17 mouse cellular contexts compared by ENCODE assay signal in the genomic region with DNA sequence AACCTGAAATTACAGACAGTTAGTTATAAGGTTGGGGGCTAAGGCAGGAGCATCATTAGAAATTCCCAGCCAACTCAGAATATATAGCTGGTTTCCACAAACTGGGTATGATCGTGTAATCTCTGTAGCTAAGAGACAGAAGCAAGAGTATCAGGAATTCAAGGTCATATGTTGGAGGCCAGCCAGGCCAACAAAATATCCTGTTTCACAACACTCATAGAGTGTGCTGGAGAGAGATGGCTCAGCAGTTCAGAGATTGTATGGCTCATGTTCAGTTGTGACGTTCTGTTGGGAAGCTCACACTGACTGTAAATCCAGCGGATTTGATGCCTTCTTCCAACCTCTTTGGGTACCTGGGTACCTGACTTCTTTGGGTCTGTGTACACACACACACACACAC. TPM values are rescaled to one million over a fixed set of nuclear protein-coding genes. Genes with fewer than 3 reads are reported as not detected.
DNase-seq lines count a peak whose midpoint lies in the region; ATAC-seq lines count a peak whose summit lies in the region.
"Had no signal": no experiment of that assay in that cellular context is flagged by ENCODE, and none has a peak within 500 bp of the region (broad histone marks: within the 10 kb centered on the region; RNA-seq: fewer than 3 reads in every experiment).

No protein-coding gene starts in this region.

- peaks cover 8% of the 10 kb centered on the region for H3K36me3 ChIP-seq in liver, embryonic 16.5 days (ENCODE audit: control insufficient read depth, insufficient read depth)
- peaks cover 14% of the 10 kb centered on the region for H3K36me3 ChIP-seq in liver, embryonic 12.5 days
- peaks cover 13% of the 10 kb centered on the region for H3K36me3 ChIP-seq in hindbrain, embryonic 10.5 days

- ATAC-seq in liver, embryonic 16.5 days (ENCODE audit: low read depth) = 0 out of 2 replicates have a peak, but pooled peaks have one; percentile 25
- no peak for ATAC-seq in liver, embryonic 12.5 days
- peak; percentile 8; the same call in 1 of the 2 replicates for ATAC-seq in megakaryocyte, adult 5-6 weeks (ENCODE audit: poor library complexity, severe bottlenecking)

- H3K27me3 ChIP-seq in liver, embryonic 16.5 days (ENCODE audit: control insufficient read depth, insufficient read depth, low read depth, low read length) = no peaks in the 10 kb centered on the region
- H3K27me3 ChIP-seq in liver, embryonic 12.5 days (replicated peaks) = no peaks in the 10 kb centered on the region
- H3K27me3 ChIP-seq in hindbrain, embryonic 10.5 days (ENCODE audit: insufficient read depth, poor library complexity, severe bottlenecking) = no peaks in the 10 kb centered on the region
- H3K27me3 ChIP-seq: hindbrain, embryonic 13.5 days; liver, embryonic 13.5 days; megakaryocyte, embryonic 14.5 days; neural tube, embryonic 13.5 days had no signal

- H3K9ac ChIP-seq in liver, embryonic 16.5 days (ENCODE audit: low read depth, low read length) = no peak overlapping the region
- no peak overlapping the region for H3K9ac ChIP-seq in liver, embryonic 12.5 days
- H3K9ac ChIP-seq: hindbrain, embryonic 13.5 days; liver, embryonic 13.5 days; neural tube, embryonic 13.5 days had no signal

- H3K9me3 ChIP-seq in liver, embryonic 16.5 days (replicated peaks; ENCODE audit: control insufficient read depth, low read length) = no peaks in the 10 kb centered on the region
- no peaks in the 10 kb centered on the region for H3K9me3 ChIP-seq in liver, embryonic 12.5 days (replicated peaks)
- no peaks in the 10 kb centered on the region for H3K9me3 ChIP-seq in hindbrain, embryonic 10.5 days
- H3K9me3 ChIP-seq: G1E; hindbrain, embryonic 13.5 days; liver, embryonic 13.5 days; megakaryocyte, embryonic 14.5 days; neural tube, embryonic 13.5 days had no signal

- no peak overlapping the region for H3K4me2 ChIP-seq in liver, embryonic 16.5 days (ENCODE audit: low read depth, low read length)
- H3K4me2 ChIP-seq in liver, embryonic 12.5 days = no peak overlapping the region
- H3K4me2 ChIP-seq: heart, embryonic 11.5 days; hindbrain, embryonic 13.5 days; liver, embryonic 13.5 days; neural tube, embryonic 13.5 days had no signal

- H3K4me3 ChIP-seq in liver, embryonic 16.5 days (ENCODE audit: low read depth, low read length) = no peak overlapping the region
- H3K4me3 ChIP-seq in liver, embryonic 12.5 days = no peak overlapping the region
- H3K4me3 ChIP-seq in hindbrain, embryonic 10.5 days = no peak overlapping the region
- H3K4me3 ChIP-seq: hindbrain, embryonic 13.5 days; liver, embryonic 13.5 days; megakaryocyte, embryonic 14.5 days; neural tube, embryonic 13.5 days had no signal

- 60% methylated on average over 3 of the region's 3 CpGs for WGBS in liver, embryonic 16.5 days (ENCODE audit: insufficient replicate concordance)
- 65% methylated on average over 3 of the region's 3 CpGs for WGBS in liver, embryonic 12.5 days (ENCODE audit: insufficient replicate concordance)
- 82% methylated on average over 3 of the region's 3 CpGs for WGBS in hindbrain, embryonic 10.5 days

- H3K4me1 ChIP-seq in liver, embryonic 16.5 days (ENCODE audit: control insufficient read depth, low read depth, low read length) = peaks cover 21% of the 10 kb centered on the region
- peaks cover 35% of the 10 kb centered on the region for H3K4me1 ChIP-seq in liver, embryonic 12.5 days
- H3K4me1 ChIP-seq in hindbrain, embryonic 10.5 days (replicated peaks) = peaks cover 26% of the 10 kb centered on the region

- peak; percentile 46 for DNase-seq in gastrocnemius, adult 18-20 months (ENCODE audit: low spot score)
- DNase-seq in gastrocnemius, postnatal 25 days = no peak
- peak; percentile 76 for DNase-seq in adrenal gland, adult 8-10 months
- DNase-seq in frontal cortex, postnatal 36 days (ENCODE audit: low spot score in 2 of 2) = no peak
- DNase-seq in hindbrain, embryonic 10.5 days (ENCODE audit: low spot score) = no peak
- DNase-seq: cerebellum, postnatal 10 days; kidney, adult 11 months; liver, embryonic 13.5 days; thymus, adult 18-20 months had no signal

- peak overlapping the region; percentile 67 for H3K27ac ChIP-seq in liver, embryonic 16.5 days (ENCODE audit: low read length)
- no peak overlapping the region for H3K27ac ChIP-seq in liver, embryonic 12.5 days
- no peak overlapping the region for H3K27ac ChIP-seq in hindbrain, embryonic 10.5 days
- H3K27ac ChIP-seq: hindbrain, embryonic 13.5 days; liver, embryonic 13.5 days; neural tube, embryonic 13.5 days had no signal

RNA-seq across cellular contexts. Expression of a gene that starts 2.7 kb away (rescaled TPM):
- 100 to 1,000 TPM; 385 to 425 TPM for total RNA-seq in gastrocnemius, adult 18-20 months (2021)
- 100 to 1,000 TPM; 361 to 390 TPM for total RNA-seq in gastrocnemius, postnatal 25 days (2021)
- polyA plus RNA-seq in liver, embryonic 16.5 days (2015; fragmentation: Nextera tagmentation; extraction: Ambion mirVana) = 531 and 598 TPM in 2 replicates
- 986 and 994 TPM in 2 replicates for polyA plus RNA-seq in liver, embryonic 12.5 days (2016; fragmentation: Nextera tagmentation; extraction: Ambion mirVana)
- 1,000 to 10,000 TPM in 3 of 4 experiments, 100 to 1,000 TPM in 1; 948 to 1,196 (median 1,106) TPM for total RNA-seq in adrenal gland, adult 8-10 months (2022)
- total RNA-seq in megakaryocyte, adult 5-6 weeks (2015) = 2,258 and 2,353 TPM in 2 replicates
- total RNA-seq in megakaryocyte, adult 5-6 weeks (2017) = 250 and 448 TPM in 2 replicates
- polyA plus RNA-seq in hindbrain, embryonic 10.5 days (2016; fragmentation: Nextera tagmentation; extraction: Ambion mirVana) = 777 and 925 TPM in 2 replicates

RNA-seq across cellular contexts. Expression of a gene that starts 9.2 kb away (rescaled TPM):
- total RNA-seq in gastrocnemius, adult 18-20 months (2021) = 10 to 100 TPM; 66.9 to 67.5 TPM
- total RNA-seq in gastrocnemius, postnatal 25 days (2021) = 10 to 100 TPM; 52.8 to 54.3 TPM
- 31.3 and 34.0 TPM in 2 replicates for polyA plus RNA-seq in liver, embryonic 16.5 days (2015; fragmentation: Nextera tagmentation; extraction: Ambion mirVana)
- 54.0 TPM in 2 replicates for polyA plus RNA-seq in liver, embryonic 12.5 days (2016; fragmentation: Nextera tagmentation; extraction: Ambion mirVana)
- total RNA-seq in adrenal gland, adult 8-10 months (2022) = 100 to 1,000 TPM; 135 to 251 (median 169) TPM
- total RNA-seq in megakaryocyte, adult 5-6 weeks (2015) = 47.1 and 56.8 TPM in 2 replicates
- 61.2 and 67.5 TPM in 2 replicates for total RNA-seq in megakaryocyte, adult 5-6 weeks (2017)
- 107 and 118 TPM in 2 replicates for polyA plus RNA-seq in hindbrain, embryonic 10.5 days (2016; fragmentation: Nextera tagmentation; extraction: Ambion mirVana)

RNA-seq across cellular contexts. Expression of a gene that starts 24.7 kb away (rescaled TPM):
- 1 to 10 TPM; 4.8 to 5.9 TPM for total RNA-seq in gastrocnemius, adult 18-20 months (2021)
- 1 to 10 TPM; 4.7 to 7.3 TPM for total RNA-seq in gastrocnemius, postnatal 25 days (2021)
- 4.8 and 6.3 TPM in 2 replicates for polyA plus RNA-seq in liver, embryonic 16.5 days (2015; fragmentation: Nextera tagmentation; extraction: Ambion mirVana)
- polyA plus RNA-seq in liver, embryonic 12.5 days (2016; fragmentation: Nextera tagmentation; extraction: Ambion mirVana) = 13.7 and 14.4 TPM in 2 replicates
- 10 to 100 TPM; 13.6 to 28.9 (median 20.9) TPM for total RNA-seq in adrenal gland, adult 8-10 months (2022)
- total RNA-seq in megakaryocyte, adult 5-6 weeks (2015) = 11.5 and 15.2 TPM in 2 replicates
- 6.1 and 6.3 TPM in 2 replicates for total RNA-seq in megakaryocyte, adult 5-6 weeks (2017)
- 82.4 and 93.0 TPM in 2 replicates for polyA plus RNA-seq in hindbrain, embryonic 10.5 days (2016; fragmentation: Nextera tagmentation; extraction: Ambion mirVana)

RNA-seq across cellular contexts. Expression of a gene that starts 32.3 kb away (rescaled TPM):
- total RNA-seq in gastrocnemius, adult 18-20 months (2021) = 10 to 100 TPM; 10.1 to 37.0 TPM
- total RNA-seq in gastrocnemius, postnatal 25 days (2021) = 1 to 10 TPM; 7.3 to 7.6 TPM
- polyA plus RNA-seq in liver, embryonic 16.5 days (2015; fragmentation: Nextera tagmentation; extraction: Ambion mirVana) = 7.9 and 10.8 TPM in 2 replicates
- polyA plus RNA-seq in liver, embryonic 12.5 days (2016; fragmentation: Nextera tagmentation; extraction: Ambion mirVana) = 7.4 and 7.5 TPM in 2 replicates
- 10 to 100 TPM; 12.8 to 33.6 (median 21.5) TPM for total RNA-seq in adrenal gland, adult 8-10 months (2022)
- 350 and 368 TPM in 2 replicates for total RNA-seq in megakaryocyte, adult 5-6 weeks (2015)
- total RNA-seq in megakaryocyte, adult 5-6 weeks (2017) = 118 and 143 TPM in 2 replicates
- 5.3 and 5.8 TPM in 2 replicates for polyA plus RNA-seq in hindbrain, embryonic 10.5 days (2016; fragmentation: Nextera tagmentation; extraction: Ambion mirVana)

RNA-seq across cellular contexts. Expression of a gene that starts 35.9 kb away (rescaled TPM):
- total RNA-seq in gastrocnemius, adult 18-20 months (2021) = 10 to 100 TPM; 40.4 to 48.4 TPM
- total RNA-seq in gastrocnemius, postnatal 25 days (2021) = 10 to 100 TPM; 41.8 to 43.9 TPM
- polyA plus RNA-seq in liver, embryonic 16.5 days (2015; fragmentation: Nextera tagmentation; extraction: Ambion mirVana) = 66.1 and 67.9 TPM in 2 replicates
- 137 and 146 TPM in 2 replicates for polyA plus RNA-seq in liver, embryonic 12.5 days (2016; fragmentation: Nextera tagmentation; extraction: Ambion mirVana)
- 10 to 100 TPM; 68.5 to 83.7 (median 71.2) TPM for total RNA-seq in adrenal gland, adult 8-10 months (2022)
- 19.5 and 26.2 TPM in 2 replicates for total RNA-seq in megakaryocyte, adult 5-6 weeks (2015)
- 19.7 and 22.1 TPM in 2 replicates for total RNA-seq in megakaryocyte, adult 5-6 weeks (2017)
- 252 and 255 TPM in 2 replicates for polyA plus RNA-seq in hindbrain, embryonic 10.5 days (2016; fragmentation: Nextera tagmentation; extraction: Ambion mirVana)

Comparison
In these comparisons a context has a peak if more than half of its experiments do, and no peak if none do; other contexts are left out.
1. DNase-seq: peak in gastrocnemius, adult 18-20 months (single experiment) and adrenal gland, adult 8-10 months (single experiment); none in gastrocnemius, postnatal 25 days (single experiment), frontal cortex, postnatal 36 days (0 of 2) and hindbrain, embryonic 10.5 days (single experiment).